Mouse (Mus musculus): ENCODE results near the gene Tlx3.

GRCm38 (mm10) chr11:33151128-33151779 is 52.1 kb downstream of the Tlx3 start:
- TF ChIP-seq TAL1 (IDR thresholded peaks at IDR 0.05; ENCODE audit: low read length) (no peak), GATA1 (IDR thresholded peaks at IDR 0.05; ENCODE audit: low read length) (no peak)

Data from erythroblast, embryonic 14.5 days (primary cell).